Mouse (Mus musculus): ENCODE measurements at regions not wholly inside any gene's neighbourhood (a gene's known extent, or its start where the extent isn't known, plus 50 kb on each side); places are given as distances from the start of the nearest gene placed in this dataset.

GRCm38 (mm10) chr11:19102981-19103568 lies 84.3 kb upstream of the Meis1 start:
- H3K27ac ChIP-seq (ENCODE audit: control insufficient read depth, insufficient read depth, low read depth, low read length) = no peak overlapping the region
- H3K36me3 ChIP-seq (ENCODE audit: control insufficient read depth, insufficient read depth, low read length) = no peaks in the 10 kb centered on the region
- no peak for TF ChIP-seq POLR2A (IDR thresholded peaks at IDR 0.05; ENCODE audit: control insufficient read depth, low read depth, low read length)
- H3K27me3 ChIP-seq (ENCODE audit: control insufficient read depth, insufficient read depth, low read length) = no peaks in the 10 kb centered on the region
- no peaks in the 10 kb centered on the region for H3K4me1 ChIP-seq (ENCODE audit: control insufficient read depth, insufficient read depth, low read length)
- no peak overlapping the region for H3K4me3 ChIP-seq (ENCODE audit: control insufficient read depth, low read depth, low read length)

- TF ChIP-seq CTCF (IDR thresholded peaks at IDR 0.05; ENCODE audit: control insufficient read depth, insufficient read depth, insufficient replicate concordance, low read depth, low read length) (no peak), POLR2A (IDR thresholded peaks at IDR 0.05; ENCODE audit: control insufficient read depth, low read depth, low read length) (no peak)
- no peaks in the 10 kb centered on the region for H3K36me3 ChIP-seq (ENCODE audit: control insufficient read depth, insufficient read depth, low read length)
- no peak overlapping the region for H3K27ac ChIP-seq (ENCODE audit: control insufficient read depth, insufficient read depth, low read depth, low read length)
- H3K27me3 ChIP-seq (ENCODE audit: control insufficient read depth, insufficient read depth, low read length) = no peaks in the 10 kb centered on the region
- H3K4me1 ChIP-seq (ENCODE audit: control insufficient read depth, insufficient read depth, low read length) = no peaks in the 10 kb centered on the region
- H3K4me3 ChIP-seq (ENCODE audit: control insufficient read depth, low read depth, low read length) = no peak overlapping the region
Measured at GRCm38 (mm10) chr11:19107180-19107579, 88.4 kb upstream of the Meis1 start.

DNA sequence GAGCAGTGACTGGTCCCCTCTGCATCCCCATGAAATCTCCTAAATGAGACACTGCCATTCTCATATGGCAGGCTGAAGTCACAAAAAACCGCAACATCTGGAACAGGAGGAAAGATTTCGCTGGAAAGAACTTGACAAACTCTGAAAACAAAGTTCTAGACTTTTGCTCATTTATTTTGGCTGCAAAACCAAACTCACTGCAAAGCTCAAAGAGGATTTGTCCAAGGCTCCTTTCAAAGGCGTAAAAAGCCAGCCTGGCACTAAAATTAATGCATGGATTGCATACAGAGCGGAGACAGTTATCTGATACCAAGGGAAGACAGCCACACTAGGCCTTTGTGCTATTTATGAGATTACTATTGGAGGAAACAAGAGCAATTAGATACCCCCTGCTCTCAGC lies 90.3 kb upstream of the Meis1 start:
- H3K27ac ChIP-seq (ENCODE audit: control insufficient read depth, insufficient read depth, low read depth, low read length) = no peak overlapping the region
- H3K27me3 ChIP-seq (ENCODE audit: control insufficient read depth, insufficient read depth, low read length) = no peaks in the 10 kb centered on the region
- TF ChIP-seq CTCF (IDR thresholded peaks at IDR 0.05; ENCODE audit: control insufficient read depth, insufficient read depth, insufficient replicate concordance, low read depth, low read length) = no peak
- TF ChIP-seq POLR2A (IDR thresholded peaks at IDR 0.05; ENCODE audit: control insufficient read depth, low read depth, low read length) = no peak
- no peak overlapping the region for H3K4me3 ChIP-seq (ENCODE audit: control insufficient read depth, low read depth, low read length)
- H3K4me1 ChIP-seq (ENCODE audit: control insufficient read depth, insufficient read depth, low read length) = no peaks in the 10 kb centered on the region
- no peaks in the 10 kb centered on the region for H3K36me3 ChIP-seq (ENCODE audit: control insufficient read depth, insufficient read depth, low read length)

GRCm38 (mm10) chr11:19111916-19112575 lies 93.3 kb upstream of the Meis1 start:
- Histone ChIP-seq H3K4me1 (ENCODE audit: control insufficient read depth, insufficient read depth, low read length) (no peaks in the 10 kb centered on the region), H3K4me3 (ENCODE audit: control insufficient read depth, low read depth, low read length) (no peak overlapping the region), H3K27me3 (ENCODE audit: control insufficient read depth, insufficient read depth, low read length) (no peaks in the 10 kb centered on the region), H3K36me3 (ENCODE audit: control insufficient read depth, insufficient read depth, low read length) (no peaks in the 10 kb centered on the region), H3K27ac (ENCODE audit: control insufficient read depth, insufficient read depth, low read depth, low read length) (no peak overlapping the region)
- no peak for TF ChIP-seq POLR2A (IDR thresholded peaks at IDR 0.05; ENCODE audit: control insufficient read depth, low read depth, low read length)
- TF ChIP-seq CTCF (IDR thresholded peaks at IDR 0.05; ENCODE audit: control insufficient read depth, insufficient read depth, insufficient replicate concordance, low read depth, low read length) = no peak

DNA sequence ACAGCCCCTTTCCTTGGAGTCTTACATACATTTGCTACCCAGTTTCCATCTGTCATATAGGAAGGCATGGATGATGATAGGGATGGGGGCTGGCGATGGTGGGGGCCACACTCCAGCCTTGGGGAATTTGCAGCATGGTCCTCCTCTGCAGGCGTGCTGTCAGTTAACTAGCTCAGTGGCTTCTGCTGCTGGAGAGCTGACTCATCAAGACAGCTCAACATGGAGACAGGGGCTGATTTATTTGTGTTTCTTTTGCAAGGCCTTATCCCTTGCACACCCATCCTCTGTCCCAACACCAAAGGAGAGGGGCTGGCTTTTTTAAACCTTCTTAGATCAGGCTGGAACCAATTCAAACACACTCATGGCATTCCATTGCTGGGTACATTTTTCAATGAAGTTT lies 98.3 kb upstream of the Meis1 start:
- no peak overlapping the region for H3K4me3 ChIP-seq (ENCODE audit: control insufficient read depth, low read depth, low read length)
- H3K27me3 ChIP-seq (ENCODE audit: control insufficient read depth, insufficient read depth, low read length) = no peaks in the 10 kb centered on the region
- no peaks in the 10 kb centered on the region for H3K4me1 ChIP-seq (ENCODE audit: control insufficient read depth, insufficient read depth, low read length)
- no peak for TF ChIP-seq POLR2A (IDR thresholded peaks at IDR 0.05; ENCODE audit: control insufficient read depth, low read depth, low read length)
- no peak for TF ChIP-seq CTCF (IDR thresholded peaks at IDR 0.05; ENCODE audit: control insufficient read depth, insufficient read depth, insufficient replicate concordance, low read depth, low read length)
- H3K27ac ChIP-seq (ENCODE audit: control insufficient read depth, insufficient read depth, low read depth, low read length) = no peak overlapping the region
- H3K36me3 ChIP-seq (ENCODE audit: control insufficient read depth, insufficient read depth, low read length) = no peaks in the 10 kb centered on the region

GRCm38 (mm10) chr11:19118258-19118657 lies 99.5 kb upstream of the Meis1 start:
- Histone ChIP-seq H3K36me3 (ENCODE audit: control insufficient read depth, insufficient read depth, low read length) (no peaks in the 10 kb centered on the region), H3K27me3 (ENCODE audit: control insufficient read depth, insufficient read depth, low read length) (no peaks in the 10 kb centered on the region), H3K27ac (ENCODE audit: control insufficient read depth, insufficient read depth, low read depth, low read length) (no peak overlapping the region), H3K4me3 (ENCODE audit: control insufficient read depth, low read depth, low read length) (no peak overlapping the region), H3K4me1 (ENCODE audit: control insufficient read depth, insufficient read depth, low read length) (no peaks in the 10 kb centered on the region)
- no peak for TF ChIP-seq CTCF (IDR thresholded peaks at IDR 0.05; ENCODE audit: control insufficient read depth, insufficient read depth, insufficient replicate concordance, low read depth, low read length)
- no peak for TF ChIP-seq POLR2A (IDR thresholded peaks at IDR 0.05; ENCODE audit: control insufficient read depth, low read depth, low read length)

GRCm38 (mm10) chr11:19119927-19120827 lies 101.4 kb upstream of the Meis1 start:
- no peak overlapping the region for H3K27ac ChIP-seq (ENCODE audit: control insufficient read depth, insufficient read depth, low read depth, low read length)

More at GRCm38 (mm10) chr11:19119927-19120827, 101.4 kb upstream of the Meis1 start:
- H3K4me3 ChIP-seq (ENCODE audit: control insufficient read depth, low read depth, low read length) = no peak overlapping the region
- H3K4me1 ChIP-seq (ENCODE audit: control insufficient read depth, insufficient read depth, low read length) = no peaks in the 10 kb centered on the region
- H3K27me3 ChIP-seq (ENCODE audit: control insufficient read depth, insufficient read depth, low read length) = no peaks in the 10 kb centered on the region
- TF ChIP-seq CTCF (IDR thresholded peaks at IDR 0.05; ENCODE audit: control insufficient read depth, insufficient read depth, insufficient replicate concordance, low read depth, low read length) (no peak), POLR2A (IDR thresholded peaks at IDR 0.05; ENCODE audit: control insufficient read depth, low read depth, low read length) (no peak)
- H3K36me3 ChIP-seq (ENCODE audit: control insufficient read depth, insufficient read depth, low read length) = no peaks in the 10 kb centered on the region

Data from testis, adult 2 months (tissue).